Mouse (Mus musculus) left cerebral cortex, adult 2 months (tissue): ENCODE data around the gene Per2. TPM values are rescaled to one million over a fixed set of nuclear protein-coding genes. Genes with fewer than 3 reads are reported as not detected.
A peak's percentile ranks its signal among the peaks of the same experiment; 100 is the strongest.

Experiments
- DNase-seq, 2 experiments: peaks; one replicate each; pipeline ENCODE4 v3.0.0; 2021 to 2022; ENCODE audit warnings: low spot score in 2 of 2, mixed read lengths in 1 of 2; ENCODE audit errors: extremely low spot score in 1 of 2
- H3K27ac ChIP-seq: fragments of 200-600 bp; 2 replicates; pipeline ENCODE4 v1.8.1; 2022
- H3K4me3 ChIP-seq: fragments of 200-600 bp; 2 replicates; pipeline ENCODE4 v1.8.1; 2022
- CTCF ChIP-seq: fragments of 200-600 bp; IDR thresholded peaks from 2 replicates; pipeline ENCODE4 v1.8.1; 2022; ENCODE audit warnings: antibody characterized with exemption, mild to moderate bottlenecking, moderate library complexity
- intact Hi-C: fragments of 180-260 bp; cut with DNase I; formaldehyde crosslinking; loops from one replicate; pipeline ENCODE4 v1.15.1; 2025
- total RNA-seq, 2 experiments: library from RNA; stranded (reverse); gene quantifications; 2 replicates each; pipeline ENCODE4 v1.2.3; 2021

Per2 gene
- total RNA-seq, 2 experiments from 2014 or later: 24.8 to 54.6 TPM

DNA sequence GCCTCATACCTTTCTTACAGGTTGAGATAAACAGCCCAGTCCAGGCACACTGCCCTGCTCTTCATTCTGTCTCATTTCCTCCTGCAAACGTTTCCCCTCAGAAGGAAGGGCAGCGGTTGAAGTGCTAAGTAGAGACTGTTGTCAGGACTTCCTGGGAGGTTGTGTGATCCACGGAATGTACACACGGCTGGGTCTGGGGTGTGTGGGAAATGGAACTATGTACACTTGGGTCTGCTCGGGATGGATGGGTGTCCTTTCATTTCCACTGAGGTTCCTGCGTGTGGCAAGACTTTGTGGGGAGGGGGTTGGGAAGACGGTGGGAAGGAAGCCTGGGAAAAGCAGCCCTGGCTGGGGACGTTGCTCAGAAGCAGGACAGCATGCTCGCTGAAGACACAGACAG is 32.7 kb downstream of the Per2 start:
- DNase-seq: no peak

GRCm38 (mm10) chr1:91420601-91421065 is 38.5 kb downstream of the Per2 start:
- intact Hi-C loops: no loop called here
- DNase-seq: no peak
- no peak for TF ChIP-seq CTCF

More for the DNA sequence above, 32.7 kb downstream of the Per2 start:
- Histone ChIP-seq H3K4me3 (no peak overlapping the region), H3K27ac (no peak overlapping the region)
- intact Hi-C loops: no loop called here
- TF ChIP-seq CTCF: no peak

DNA sequence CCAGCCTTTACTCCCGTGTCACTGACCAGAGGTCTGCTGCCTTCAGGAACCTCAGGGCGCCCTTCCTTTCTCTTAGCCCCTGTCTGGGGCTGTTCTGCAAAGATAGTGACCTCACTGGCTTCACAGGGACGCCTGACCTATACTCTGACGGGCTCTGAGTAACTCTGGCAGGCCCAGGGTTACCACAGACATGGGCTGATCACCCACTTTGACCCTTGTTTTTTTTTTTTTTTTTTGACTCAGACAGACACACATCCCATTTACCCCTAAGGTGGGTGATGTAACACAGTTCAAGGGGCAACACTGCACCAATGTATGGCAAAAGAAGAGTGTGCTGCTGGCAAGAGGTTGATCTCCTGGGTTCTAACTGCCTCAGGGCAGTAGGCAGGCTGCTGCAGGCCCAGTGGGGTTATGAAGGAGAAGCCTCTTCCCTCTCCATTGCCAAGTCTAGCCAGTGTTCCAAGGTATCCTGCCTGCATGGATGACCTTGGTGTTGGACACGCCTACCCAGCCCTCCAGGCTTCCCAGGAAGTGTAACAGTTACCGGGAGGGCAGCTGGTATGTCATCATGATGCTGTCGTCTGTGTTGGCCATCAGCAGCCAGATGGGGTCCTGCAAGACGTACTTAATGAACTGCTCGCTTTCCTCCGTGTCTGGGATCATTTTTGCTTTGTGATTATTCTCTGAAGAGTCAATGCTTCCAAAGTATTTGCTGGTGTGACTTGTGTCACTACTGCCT is 39.1 kb downstream of the Per2 start:
- Histone ChIP-seq H3K27ac (no peak overlapping the region), H3K4me3 (no peak overlapping the region)
- no peak for DNase-seq
- intact Hi-C loops: no loop called here
- no peak for TF ChIP-seq CTCF

More at GRCm38 (mm10) chr1:91420601-91421065, 38.5 kb downstream of the Per2 start:
- H3K4me3 ChIP-seq: no peak overlapping the region
- no peak overlapping the region for H3K27ac ChIP-seq

- H3K27ac ChIP-seq: no peak overlapping the region
- no peak for TF ChIP-seq CTCF
- no peak for DNase-seq
- no peak overlapping the region for H3K4me3 ChIP-seq
- intact Hi-C loops: no loop called here
Measured at GRCm38 (mm10) chr1:91417991-91418390, 41.1 kb downstream of the Per2 start.

GRCm38 (mm10) chr1:91415311-91415710 is 43.8 kb downstream of the Per2 start:
- H3K27ac ChIP-seq: no peak overlapping the region
- H3K4me3 ChIP-seq: no peak overlapping the region
- DNase-seq: no peak
- intact Hi-C loops: no loop called here
- TF ChIP-seq CTCF: no peak

DNA sequence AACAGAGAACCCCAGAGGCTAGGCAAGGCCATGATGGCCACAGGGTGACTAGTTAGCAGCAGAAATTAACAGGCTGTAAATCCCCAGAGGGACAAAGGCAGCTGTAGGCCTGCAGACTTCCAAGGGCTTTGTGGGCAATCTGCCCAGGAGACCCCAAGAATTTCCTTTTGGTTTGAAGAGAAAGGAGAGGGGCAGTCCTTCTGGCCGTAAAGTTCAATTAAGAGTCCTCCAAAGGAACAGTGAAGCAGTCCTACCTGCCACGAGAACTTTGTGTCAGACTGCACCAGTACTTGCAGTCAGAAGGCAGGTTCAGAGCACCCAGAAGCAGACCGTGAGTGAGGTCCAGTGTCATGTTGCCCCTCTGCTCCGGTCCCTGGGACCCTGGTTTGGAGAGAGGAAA is 44.2 kb downstream of the Per2 start:
- no peak for DNase-seq
- Histone ChIP-seq H3K27ac (no peak overlapping the region), H3K4me3 (no peak overlapping the region)
- intact Hi-C loops: no loop called here
- TF ChIP-seq CTCF: no peak

DNA sequence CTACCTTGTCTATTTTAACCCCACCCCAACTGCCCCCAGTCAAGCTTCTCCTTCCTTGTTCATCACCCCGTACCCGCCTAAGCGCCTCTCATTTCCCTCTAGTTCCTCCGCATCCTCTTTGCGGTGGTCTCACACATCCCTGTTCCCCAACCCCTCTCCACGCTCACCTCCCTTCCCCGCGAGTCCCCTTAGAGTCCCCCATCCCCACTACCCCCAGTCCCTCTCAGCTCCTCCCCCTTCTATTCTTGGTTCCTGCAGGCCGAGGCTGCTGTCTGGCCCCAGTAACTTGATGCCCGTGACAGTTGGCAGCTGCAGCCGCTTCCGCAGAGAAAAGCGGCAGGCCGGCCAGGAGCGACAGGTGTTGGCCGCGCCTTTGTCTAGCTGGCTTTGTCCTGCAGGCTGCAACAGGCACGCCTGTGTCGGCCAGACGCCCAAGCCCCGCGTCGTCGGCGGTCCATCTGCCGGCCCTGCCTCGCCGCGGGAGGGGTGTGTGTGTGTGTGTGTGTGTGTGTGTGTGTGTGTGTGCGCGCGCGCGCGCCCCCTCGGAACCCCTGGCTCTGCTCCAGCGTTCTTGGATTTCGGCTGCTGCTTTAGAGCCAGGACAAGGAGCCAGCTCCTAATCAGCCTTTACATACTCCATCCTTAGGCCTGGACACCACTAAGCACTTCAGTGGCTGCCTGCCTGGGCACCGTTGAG is 45.1 kb downstream of the Per2 start, which contains the start of gene Hes6:
Hes6 (minus strand) TSS at position 141 of the 697 bp plus-strand sequence.
- intact Hi-C loops: no loop called here
- peak within 1 kb of the TSS; percentile 84 for H3K4me3 ChIP-seq
- no peak for TF ChIP-seq CTCF
- H3K27ac ChIP-seq: peak within 1 kb of the TSS; percentile 71
- DNase-seq: peak; percentile 50 to 62

- no peak for DNase-seq
- Histone ChIP-seq H3K27ac (peak overlapping the region; percentile 71), H3K4me3 (peak overlapping the region; percentile 84)
- intact Hi-C loops: no loop called here
- TF ChIP-seq CTCF: no peak
Measured at GRCm38 (mm10) chr1:91413536-91413897, 45.6 kb downstream of the Per2 start.

- H3K27ac ChIP-seq: peak overlapping the region; percentile 36; the same call in 1 of the 2 replicates
- DNase-seq: peak; percentile 84 to 89
- intact Hi-C loops: no loop called here
- no peak for TF ChIP-seq CTCF
- H3K4me3 ChIP-seq: peak overlapping the region; percentile 84
Measured at GRCm38 (mm10) chr1:91413030-91413506, 46.1 kb downstream of the Per2 start.

DNA sequence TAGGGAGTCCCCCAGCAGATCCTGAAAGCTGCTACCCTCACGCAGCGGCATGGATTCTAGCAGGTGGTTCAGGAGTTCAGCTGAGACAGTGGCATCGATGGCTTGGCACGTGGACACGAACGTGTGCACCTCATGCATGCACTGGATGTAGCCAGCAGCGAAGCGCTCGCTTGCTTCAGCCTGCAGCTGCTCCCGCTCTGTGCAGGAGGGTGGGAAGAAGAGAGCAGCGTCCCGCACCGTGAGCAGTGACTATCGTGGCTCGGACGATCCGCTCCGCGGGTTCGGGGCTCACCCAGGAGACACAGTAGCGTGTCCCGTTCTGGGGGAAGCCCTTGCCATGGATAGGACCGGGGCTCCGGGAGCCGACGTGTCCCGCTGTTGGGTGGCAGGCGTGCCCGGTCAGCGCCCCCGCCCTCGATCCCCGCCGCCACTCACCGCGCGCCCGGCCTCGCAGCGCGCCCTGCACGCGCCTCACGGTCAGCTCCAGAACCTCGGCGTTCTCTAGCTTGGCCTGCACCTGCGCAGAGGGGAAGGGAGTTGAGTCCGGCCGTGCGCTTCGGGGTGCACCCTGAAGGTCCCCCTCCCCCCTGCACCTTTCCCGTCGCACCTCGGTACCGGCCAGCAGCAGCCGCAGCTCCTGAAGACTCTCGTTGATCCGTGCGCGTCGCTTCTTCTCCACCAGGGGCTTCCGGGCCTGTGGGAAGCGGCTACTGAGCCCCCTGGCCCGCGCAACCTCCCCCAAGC is 46.7 kb downstream of the Per2 start:
- DNase-seq: no peak
- intact Hi-C loops: no loop called here
- TF ChIP-seq CTCF: no peak
- Histone ChIP-seq H3K4me3 (peak overlapping the region; percentile 84), H3K27ac (peak overlapping the region; percentile 36; the same call in 1 of the 2 replicates)

- TF ChIP-seq CTCF: no peak
- no peak for DNase-seq
- H3K4me3 ChIP-seq: no peak overlapping the region; the same call in 1 of the 2 replicates
- no peak overlapping the region for H3K27ac ChIP-seq
- intact Hi-C loops: no loop called here
Measured at GRCm38 (mm10) chr1:91411631-91412285, 47.4 kb downstream of the Per2 start.
